Comparison of ENCODE assay signal across 2 mouse cellular contexts in the genomic region with DNA sequence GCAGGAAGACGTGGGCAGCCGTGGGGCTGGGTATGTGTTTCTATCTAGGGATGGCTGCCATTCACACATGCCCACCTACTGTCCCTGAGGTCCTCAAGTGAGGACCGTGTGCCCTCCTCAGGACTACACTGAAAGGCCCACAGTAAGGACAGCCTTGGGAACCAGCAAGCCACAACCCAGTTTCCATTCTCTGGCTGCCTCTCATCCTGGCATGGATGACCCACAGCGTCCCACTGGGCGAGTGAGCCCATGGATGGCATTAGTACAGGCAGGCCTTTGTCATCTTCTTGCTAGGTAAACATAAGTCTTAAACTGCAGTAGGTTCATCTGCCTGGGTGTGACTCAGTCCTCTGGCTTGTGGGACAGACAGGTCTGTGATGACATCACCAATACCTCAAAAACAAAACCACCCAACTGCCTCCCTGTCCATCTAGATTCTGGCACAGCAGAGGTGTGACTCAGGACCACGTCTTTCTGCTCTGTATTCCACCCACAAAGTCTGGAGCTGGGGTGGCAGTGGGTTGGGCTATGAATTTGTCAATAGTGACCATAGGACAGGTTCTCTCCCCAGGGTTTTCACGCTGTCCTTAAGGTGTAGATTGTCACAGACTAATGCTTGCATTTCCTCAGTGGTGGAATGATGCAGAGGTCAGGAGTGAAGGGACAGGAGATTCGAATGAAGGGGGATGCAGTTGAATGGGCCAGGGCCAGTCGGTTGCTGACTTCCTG.
TF ChIP-seq lines count a peak whose summit lies in the region.

No protein-coding gene starts in this region.

TF ChIP-seq in CH12.LX, 34 proteins besides CTCF, POLR2A, EP300 and RAD21 (continued from another document):
- TF ChIP-seq RCOR1 (conservative IDR thresholded peaks at IDR 0.05; ENCODE audit: low read depth, low read length) (no peak), SMC3 (IDR thresholded peaks at IDR 0.05; ENCODE audit: low read depth, low read length) (no peak), MAZ (IDR thresholded peaks at IDR 0.05; ENCODE audit: low read depth, low read length) (peak; percentile 8; the same call in 1 of the 2 replicates), UBTF (IDR thresholded peaks at IDR 0.05; ENCODE audit: low read depth, low read length) (peak; percentile 12; the same call in 1 of the 2 replicates), MAX (IDR thresholded peaks at IDR 0.05; ENCODE audit: low read length) (peak; percentile 30; the same call in 1 of the 2 replicates), CHD2 (IDR thresholded peaks at IDR 0.05; ENCODE audit: low read length) (peak; percentile 62; the same call in 1 of the 2 replicates), NRF1 (IDR thresholded peaks at IDR 0.05; ENCODE audit: low read depth, low read length) (no peak), JUN (IDR thresholded peaks at IDR 0.05; ENCODE audit: insufficient read depth, low read depth, low read length) (peak; percentile 58), IRF4 (IDR thresholded peaks at IDR 0.05; ENCODE audit: low read depth, low read length) (peak; percentile 6; the same call in 1 of the 2 replicates), SIN3A (IDR thresholded peaks at IDR 0.05; ENCODE audit: low read length) (peak; percentile 33), JUND (conservative IDR thresholded peaks at IDR 0.05; ENCODE audit: low read depth, low read length) (peak; percentile 47)

TF ChIP-seq in myocyte, 11 proteins besides CTCF, POLR2A, EP300 and RAD21:
- TF ChIP-seq SRF (IDR thresholded peaks at IDR 0.05; ENCODE audit: control insufficient read depth, insufficient read length, low read depth), result no peak
- TF ChIP-seq E2F4 (IDR thresholded peaks at IDR 0.05; ENCODE audit: insufficient read depth), result no peak
- TF ChIP-seq REST (IDR thresholded peaks at IDR 0.05; ENCODE audit: insufficient read depth, insufficient read length), result no peak
- no peak for TF ChIP-seq TCF3 (IDR thresholded peaks at IDR 0.05; ENCODE audit: insufficient read length, low read depth)
- no peak for TF ChIP-seq MYOG (IDR thresholded peaks at IDR 0.05; ENCODE audit: control insufficient read depth in 1 of 3, insufficient read depth in 1 of 3, insufficient read length in 2 of 3, low read depth in 2 of 3)
- no peak for TF ChIP-seq POLR2AphosphoS2 (IDR thresholded peaks at IDR 0.05; ENCODE audit: insufficient read length, low read depth)
- TF ChIP-seq MAX (IDR thresholded peaks at IDR 0.05; ENCODE audit: low read depth), result no peak
- TF ChIP-seq CEBPB (IDR thresholded peaks at IDR 0.05; ENCODE audit: insufficient read depth, poor library complexity, severe bottlenecking), result no peak
- TF ChIP-seq USF1 (IDR thresholded peaks at IDR 0.05; ENCODE audit: low read depth), result no peak
- no peak for TF ChIP-seq MYOD1 (IDR thresholded peaks at IDR 0.05; ENCODE audit: control insufficient read depth in 1 of 3, insufficient read length in 2 of 3, low read depth in 2 of 3)
- TF ChIP-seq TCF12 (IDR thresholded peaks at IDR 0.05; ENCODE audit: insufficient read depth, poor library complexity, severe bottlenecking), result no peak
